Mouse (Mus musculus) WW6 (cell line): ENCODE data around the gene H1foo.

Experiments used
- DNase-seq: peaks from one replicate; pipeline ENCODE4 v3.0.0-alpha.2; 2013; ENCODE audit warnings: low read depth, low spot score

The H1foo gene

GRCm38 (mm10) chr6:115927292-115928242 is 17.2 kb upstream of the H1foo start:
- DNase-seq = no peak

GRCm38 (mm10) chr6:115930018-115930417 is 14.7 kb upstream of the H1foo start:
- no peak for DNase-seq

- no peak for DNase-seq
Observed at GRCm38 (mm10) chr6:115931639-115932038, 13.1 kb upstream of the H1foo start, which contains the start of gene Rho. Gene Rho, plus strand, starts transcription at chr6:115931748.

DNA sequence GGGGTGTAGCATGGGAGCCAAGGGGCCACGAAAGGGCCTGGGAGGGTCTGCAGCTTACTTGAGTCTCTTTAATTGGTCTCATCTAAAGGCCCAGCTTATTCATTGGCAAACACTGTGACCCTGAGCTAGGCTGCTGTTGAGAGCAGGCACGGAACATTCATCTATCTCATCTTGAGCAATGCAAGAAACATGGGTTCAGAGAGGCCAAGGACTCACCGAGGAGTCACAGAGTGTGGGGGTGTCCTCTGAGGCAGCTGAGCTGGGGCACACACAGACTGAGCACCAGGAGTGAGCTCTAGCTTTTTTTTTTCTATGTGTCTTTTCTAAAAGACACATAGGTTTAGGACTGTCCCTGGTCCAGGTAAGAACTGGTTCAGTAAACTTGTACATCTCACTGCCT is 12.3 kb upstream of the H1foo start:
- no peak for DNase-seq

DNA sequence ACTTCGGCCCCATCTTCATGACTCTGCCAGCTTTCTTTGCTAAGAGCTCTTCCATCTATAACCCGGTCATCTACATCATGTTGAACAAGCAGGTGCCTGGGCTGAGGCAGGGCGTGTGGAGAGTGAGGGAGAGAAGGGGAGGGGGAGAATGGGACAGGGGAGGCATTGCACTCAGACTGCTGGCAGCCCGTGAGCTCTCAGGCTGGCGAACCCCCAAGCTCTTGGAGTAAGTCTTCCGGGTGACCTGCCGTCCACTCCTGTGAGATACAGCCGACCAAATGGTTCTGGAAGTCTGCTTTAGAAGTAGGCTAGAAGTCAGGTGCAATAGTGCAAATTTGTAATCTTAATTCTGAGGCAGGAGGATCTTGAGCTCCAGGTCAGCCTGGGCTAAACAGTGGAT is 9.2 kb upstream of the H1foo start:
- DNase-seq = no peak

GRCm38 (mm10) chr6:115938011-115938410 is 6.7 kb upstream of the H1foo start:
- no peak for DNase-seq

GRCm38 (mm10) chr6:115938798-115939197 is 5.9 kb upstream of the H1foo start:
- no peak for DNase-seq

DNA sequence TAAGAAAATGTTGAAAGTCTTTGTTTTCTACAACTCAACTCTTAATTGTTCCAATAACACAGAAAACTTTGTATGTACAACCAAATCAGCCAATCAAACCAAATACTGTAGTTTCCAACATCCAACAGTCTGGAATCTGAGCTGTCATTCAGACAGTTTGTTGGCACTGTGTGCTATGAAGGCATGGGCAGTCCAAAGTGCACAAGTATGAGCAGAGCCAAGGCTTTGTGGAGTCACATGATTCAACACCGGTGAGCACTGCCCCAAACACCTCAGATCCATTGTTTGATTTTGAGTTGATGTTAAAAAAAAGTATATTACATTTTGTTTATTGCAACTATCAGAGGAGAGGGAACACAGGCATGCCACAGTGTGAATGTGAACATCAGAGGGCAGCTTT is 4.1 kb upstream of the H1foo start:
- DNase-seq = no peak

GRCm38 (mm10) chr6:115941128-115941527 is 3.6 kb upstream of the H1foo start:
- DNase-seq = no peak

DNA sequence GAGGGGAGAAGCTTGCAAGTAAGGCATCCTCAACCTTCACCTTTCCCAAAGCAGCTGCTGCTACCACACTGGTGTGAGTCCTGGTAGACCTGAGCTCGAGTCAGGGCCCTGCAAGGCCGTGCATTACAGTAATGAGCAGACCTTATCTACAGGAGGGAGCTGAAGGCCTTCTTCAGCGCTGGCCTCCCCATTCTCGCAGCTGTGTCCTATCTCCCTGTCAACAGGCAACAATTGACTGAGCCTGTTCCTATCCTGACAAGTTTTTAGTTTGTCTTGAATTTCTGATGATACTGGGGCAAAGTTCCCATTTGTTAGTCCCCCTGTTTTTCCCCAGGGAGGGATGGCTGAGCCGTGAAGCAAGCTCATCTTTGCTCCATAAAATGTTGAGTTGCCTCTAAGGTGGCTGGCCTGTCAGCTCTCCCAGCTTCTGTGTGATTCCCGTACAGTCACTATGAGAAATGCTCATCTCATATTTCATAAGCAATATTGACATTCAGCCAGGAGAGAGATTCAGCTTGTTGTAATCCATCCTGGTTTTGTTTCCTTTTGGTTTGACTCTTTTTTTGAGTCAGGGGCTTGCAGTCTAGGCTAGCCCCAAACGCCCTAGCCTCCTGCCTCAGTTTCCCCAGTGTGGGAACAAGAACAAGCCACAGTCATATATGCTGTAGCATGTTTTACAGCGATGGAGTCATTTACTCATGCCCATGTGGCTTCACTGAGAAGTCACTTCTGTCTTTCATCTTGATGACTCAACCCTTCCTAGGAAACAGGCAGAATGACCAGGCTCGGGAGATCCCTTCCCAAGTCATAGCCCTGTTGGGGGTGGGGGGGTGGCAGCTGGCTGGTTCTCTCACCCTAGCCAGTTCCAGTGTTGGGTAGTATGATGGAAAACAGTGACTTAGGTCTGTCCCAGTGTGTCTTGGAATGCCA is 975 bp upstream of the H1foo start:
- DNase-seq = no peak

- DNase-seq = no peak
Observed at GRCm38 (mm10) chr6:115945633-115946032, 895 bp downstream of the H1foo start.

GRCm38 (mm10) chr6:115946389-115946788 is 1.7 kb downstream of the H1foo start:
- no peak for DNase-seq

GRCm38 (mm10) chr6:115954506-115955074 is 9.9 kb downstream of the H1foo start:
- no peak for DNase-seq

- DNase-seq = no peak
Observed at GRCm38 (mm10) chr6:115955169-115955568, 10.4 kb downstream of the H1foo start.

GRCm38 (mm10) chr6:115955664-115956063 is 10.9 kb downstream of the H1foo start:
- no peak for DNase-seq

DNA sequence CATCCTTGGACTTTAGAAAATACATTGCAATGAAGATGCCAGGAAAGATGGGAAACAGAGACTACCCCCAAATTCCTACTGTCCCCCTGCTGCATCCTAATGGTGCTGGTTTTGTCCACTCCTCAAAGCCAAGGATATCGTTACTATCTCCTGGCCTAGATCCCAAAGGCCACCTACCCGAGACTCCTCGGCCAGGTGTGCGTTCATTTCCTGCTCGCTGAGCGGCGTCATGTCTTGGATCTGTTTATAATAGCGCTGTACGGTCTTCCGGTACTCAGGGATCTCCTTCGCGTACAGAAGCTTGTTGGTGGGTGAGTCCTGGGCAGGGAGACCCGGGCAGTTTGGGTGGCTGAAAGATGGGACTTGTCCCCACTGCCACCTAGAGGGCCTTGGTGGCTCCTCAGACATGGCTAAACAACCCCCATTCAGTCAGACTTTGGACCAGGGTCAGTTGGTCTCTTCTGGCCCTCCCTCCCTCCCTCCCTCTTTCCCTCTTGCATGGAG is 11.7 kb downstream of the H1foo start:
- DNase-seq = no peak

- no peak for DNase-seq
Observed at GRCm38 (mm10) chr6:115956922-115957601, 12.3 kb downstream of the H1foo start.

DNA sequence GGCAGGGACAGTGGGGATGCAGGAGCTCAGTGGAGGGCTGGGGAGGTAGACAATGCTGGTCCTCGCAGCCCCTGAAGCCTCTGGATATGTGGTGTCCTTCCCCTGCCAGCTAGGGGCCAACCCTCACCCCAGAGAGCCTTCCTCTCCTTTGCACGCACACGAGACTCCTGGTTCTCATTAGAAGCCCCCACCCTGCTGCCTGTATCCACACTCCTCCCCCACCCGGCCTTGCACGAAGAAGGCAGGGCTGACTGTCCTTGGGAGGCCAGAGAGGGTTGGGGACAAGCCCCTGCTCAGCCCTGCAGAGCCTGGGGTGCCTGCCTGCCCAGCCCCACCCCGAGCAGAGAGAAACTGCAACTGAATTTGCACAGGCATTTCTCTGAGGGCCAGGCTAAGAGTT is 12.9 kb downstream of the H1foo start:
- DNase-seq = no peak

GRCm38 (mm10) chr6:115958445-115958844 is 13.7 kb downstream of the H1foo start:
- DNase-seq = no peak

DNA sequence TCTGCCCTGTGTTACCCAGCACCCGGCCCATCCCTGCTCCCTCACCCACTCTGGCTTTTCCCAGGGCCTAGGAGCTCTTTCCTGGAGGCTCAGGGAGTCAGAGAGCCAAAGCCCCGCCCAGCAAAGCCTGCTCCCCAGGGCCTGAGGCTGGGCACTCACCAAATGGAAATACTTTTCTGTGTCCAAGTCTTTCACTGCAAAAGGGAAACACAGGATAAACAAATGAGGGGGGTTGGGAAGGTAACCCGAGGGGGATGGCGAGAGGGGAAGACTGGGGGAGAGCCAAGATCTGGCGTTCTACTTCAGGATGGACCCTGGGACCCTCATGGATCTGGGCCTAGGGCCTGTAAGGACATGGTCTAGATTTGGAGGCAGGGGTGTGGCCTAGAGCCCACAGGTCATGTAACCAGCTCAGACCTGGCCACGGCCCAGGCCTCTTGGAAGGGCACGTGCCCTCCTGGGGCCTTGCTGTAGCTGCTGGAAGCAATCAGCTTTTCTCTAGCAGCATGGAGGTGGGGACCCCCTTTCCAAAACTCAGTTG is 14.5 kb downstream of the H1foo start:
- DNase-seq = no peak

GRCm38 (mm10) chr6:115960322-115960721 is 15.6 kb downstream of the H1foo start:
- DNase-seq = no peak
